Mouse (Mus musculus) midbrain, embryonic 11.5 days (tissue): Measurements from ENCODE around the gene Six4. TPM values are rescaled to one million over a fixed set of nuclear protein-coding genes. Genes with fewer than 3 reads are reported as not detected.

Source experiments
- polyA plus RNA-seq: library from polyadenylated mRNA; unstranded; fragments of >200 nt; fragmentation: Nextera tagmentation; extraction: Ambion mirVana; gene quantifications from 2 replicates; pipeline ENCODE4 v1.2.1, GENCODE M21; 2014

Six4 gene
- polyA plus RNA-seq, 1 experiment from 2014 or later = 3.0 TPM

Other genes with a start within 250 kb of the Six4 start
- gene Six6, start 173.6 kb downstream of the Six4 start, polyA plus RNA-seq = 0.03 TPM in 1 of 2 replicates, not detected in the other
- gene 4930447C04Rik, start 172.7 kb downstream of the Six4 start, polyA plus RNA-seq = 1.3 and 2.6 TPM in 2 replicates
- 10.4 and 12.1 TPM in 2 replicates for gene Six1, start 59.6 kb downstream of the Six4 start, polyA plus RNA-seq
- gene Mnat1, start 10.3 kb upstream of the Six4 start, polyA plus RNA-seq = 36.8 and 38.7 TPM in 2 replicates
- 18.3 and 23.2 TPM in 2 replicates for gene Trmt5, start 173.3 kb upstream of the Six4 start, polyA plus RNA-seq
- 8.0 and 8.4 TPM in 2 replicates for gene Slc38a6, start 173.3 kb upstream of the Six4 start, polyA plus RNA-seq